Mouse (Mus musculus): ENCODE measurements around the gene Mapkap1.

Mapkap1 gene

DNA sequence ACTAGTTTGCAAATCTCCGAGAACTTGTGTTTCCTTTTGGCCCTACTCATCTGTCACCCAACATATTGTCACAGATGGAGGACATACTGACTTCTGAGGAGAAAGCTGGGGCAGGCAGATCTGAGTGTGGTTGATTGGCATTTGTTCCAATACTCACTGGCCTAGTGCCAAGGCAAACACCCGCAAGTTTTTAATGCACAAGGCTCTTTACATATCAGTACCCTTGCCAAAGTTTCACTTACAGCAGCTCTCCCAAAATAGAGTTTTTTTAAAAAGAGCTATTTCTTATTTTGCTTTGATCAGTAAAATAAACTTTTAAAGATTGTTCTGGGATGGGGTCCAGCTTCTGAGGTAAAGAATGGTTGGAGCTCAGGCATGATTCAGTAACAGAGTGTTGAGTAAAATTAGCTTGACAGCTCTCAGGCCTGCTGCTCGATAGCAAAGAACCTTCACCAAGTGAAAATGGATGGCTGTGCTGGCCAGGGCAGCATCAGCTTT, 125.3 kb downstream of the Mapkap1 start:
- DNase-seq (ENCODE audit: low spot score): peak; percentile 17

DNA sequence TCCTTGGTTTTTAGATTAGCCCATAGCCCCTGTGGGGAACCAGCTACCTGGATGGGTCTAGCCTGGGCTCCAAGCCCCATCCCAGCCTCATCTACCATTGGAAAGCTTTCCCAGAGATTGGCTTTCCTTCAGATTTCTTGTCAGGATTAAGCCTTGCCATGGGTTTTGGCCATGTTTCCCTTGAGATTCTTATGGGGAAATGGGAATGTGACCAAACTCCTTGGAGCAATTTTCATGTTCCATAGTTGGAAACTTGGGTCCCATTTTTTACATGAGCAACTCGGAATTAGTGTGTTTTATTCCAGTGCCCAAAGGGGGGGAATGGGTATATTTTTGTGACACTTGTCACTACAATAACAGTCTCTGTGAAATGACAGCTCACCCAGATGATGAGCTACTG, 125.8 kb downstream of the Mapkap1 start:
- DNase-seq (ENCODE audit: low spot score): no peak

DNA sequence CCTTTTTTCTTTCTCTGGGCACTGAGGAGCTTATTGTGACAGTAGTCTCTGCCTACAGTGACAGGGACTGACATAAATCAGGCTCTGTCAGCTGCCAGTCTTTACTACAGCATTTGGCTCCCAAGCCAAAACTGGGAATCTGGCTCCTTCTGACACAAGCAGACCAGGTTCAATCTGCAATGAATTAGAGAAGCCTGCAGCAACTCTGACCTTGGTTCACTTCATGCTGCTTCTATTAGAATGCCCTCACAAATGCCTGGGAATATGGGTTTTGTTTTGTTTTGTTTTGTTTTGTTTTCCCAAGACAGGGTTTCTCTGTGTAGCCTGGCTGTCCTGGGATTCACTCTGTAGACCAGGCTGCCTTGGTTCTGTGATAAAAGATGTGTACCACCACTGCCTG, 126.7 kb downstream of the Mapkap1 start:
- no peak for DNase-seq (ENCODE audit: low spot score)

DNA sequence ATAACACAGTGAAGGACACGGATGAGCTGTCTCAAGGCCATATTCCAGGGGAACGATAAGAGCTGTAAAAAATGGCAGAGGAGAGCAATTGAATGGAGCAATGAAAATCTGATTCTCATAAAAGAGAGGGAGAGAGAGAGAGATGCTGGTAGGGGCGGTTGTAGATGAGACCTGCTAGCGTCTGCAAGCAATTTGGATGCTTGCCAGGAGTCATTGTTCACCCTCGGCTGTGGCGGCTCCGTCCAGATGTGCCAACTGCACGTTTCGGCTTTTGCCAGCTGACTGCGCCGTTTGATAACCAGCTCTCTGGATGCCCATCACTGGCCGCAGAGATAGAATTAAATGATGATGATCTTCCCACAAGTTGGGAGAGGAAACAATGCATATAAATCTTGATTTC, 128.4 kb downstream of the Mapkap1 start:
- peak; percentile 56 for DNase-seq (ENCODE audit: low spot score)

DNA sequence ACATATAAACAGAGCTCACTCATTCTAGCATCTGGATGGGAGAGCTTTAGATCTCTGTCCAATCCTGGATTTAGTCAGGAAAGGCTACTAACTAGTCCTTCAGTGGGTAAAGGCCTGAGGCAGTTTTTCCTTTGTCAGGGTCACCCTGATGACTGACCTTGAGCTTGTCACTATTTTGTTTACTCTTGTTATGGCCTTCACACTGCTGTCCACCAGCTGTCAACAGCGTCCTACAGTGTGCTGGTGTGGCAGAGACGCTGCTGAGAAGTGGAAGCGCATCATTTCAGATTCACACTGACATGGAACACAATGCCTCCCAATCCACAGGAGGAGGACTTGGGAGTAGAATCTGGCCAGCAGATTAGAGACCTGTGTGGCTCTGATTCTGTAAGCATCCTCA, 130.8 kb downstream of the Mapkap1 start:
- no peak for DNase-seq (ENCODE audit: low spot score)

DNA sequence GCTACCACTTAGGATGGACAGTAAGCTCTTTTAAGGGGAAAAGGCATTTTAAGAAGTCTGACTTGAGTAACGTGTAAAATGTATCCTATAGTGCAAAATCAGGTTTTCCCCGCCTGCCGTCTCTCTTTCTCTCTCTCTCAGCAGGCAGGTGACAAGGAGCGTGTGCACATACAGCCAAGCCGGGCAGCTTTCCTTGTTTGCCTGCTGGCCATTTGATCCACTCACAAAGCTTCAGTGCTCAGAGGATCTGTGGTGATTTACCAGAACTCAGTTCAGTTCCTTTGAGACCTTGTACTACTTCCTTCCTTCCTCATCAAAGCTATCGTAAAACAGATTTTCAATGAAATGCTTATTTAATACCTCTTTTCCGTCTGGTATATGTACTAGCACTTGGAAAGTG, 137.0 kb downstream of the Mapkap1 start:
- DNase-seq (ENCODE audit: low spot score): no peak

DNA sequence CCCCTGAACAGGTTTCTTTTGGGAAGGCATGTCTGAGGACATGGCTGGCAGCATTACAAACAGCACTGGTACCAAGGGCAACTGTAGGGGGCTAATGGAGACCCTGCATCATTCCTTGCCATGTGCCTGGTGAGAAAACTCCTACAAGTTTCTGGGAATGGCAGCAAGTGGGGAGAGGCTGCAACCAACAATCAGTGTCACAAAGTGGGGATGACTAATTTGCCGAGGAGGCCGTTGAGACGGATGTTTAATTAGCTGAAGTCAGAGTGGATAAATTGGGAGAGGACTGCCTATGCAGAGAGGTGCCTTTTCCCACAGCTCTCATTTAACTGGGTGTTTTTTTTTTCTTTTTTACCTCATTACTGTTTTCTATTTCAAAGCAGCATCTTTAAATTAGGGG, 137.4 kb downstream of the Mapkap1 start:
- no peak for DNase-seq (ENCODE audit: low spot score)

DNA sequence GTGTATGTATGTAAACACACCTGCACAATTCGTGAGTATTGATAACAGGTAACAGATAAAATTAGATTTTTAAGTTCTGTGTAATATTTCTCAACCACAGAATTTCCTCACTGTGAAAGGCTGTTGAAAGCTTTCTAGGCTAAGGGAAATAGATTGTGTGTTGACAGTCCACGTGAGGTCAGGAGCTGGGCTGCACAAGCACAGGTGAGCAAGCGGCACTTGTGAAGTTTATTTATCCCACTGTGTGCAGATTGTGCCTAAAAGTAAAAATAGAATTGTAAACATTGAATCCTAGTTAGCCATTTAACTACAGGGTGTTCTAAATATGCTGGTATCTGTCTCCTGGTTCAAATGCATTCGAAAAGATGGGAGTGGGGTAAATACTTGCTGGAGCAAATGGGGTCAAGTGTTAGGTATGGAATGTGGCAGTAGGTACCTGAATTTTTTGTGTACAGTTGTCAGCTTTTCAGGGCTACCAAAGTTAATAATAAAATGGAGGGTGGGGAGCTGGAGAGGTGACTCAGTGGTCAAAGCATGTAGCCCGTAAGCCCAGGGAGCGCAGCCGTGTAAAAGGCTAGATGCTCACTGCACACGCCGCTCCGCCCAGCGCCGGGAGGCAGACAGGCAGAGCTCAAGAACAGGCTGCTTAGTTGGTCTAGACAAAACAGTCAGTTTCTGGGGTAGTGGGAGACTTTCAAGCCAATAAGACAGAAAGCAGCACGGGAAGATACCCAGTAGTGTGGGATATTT, 138.2 kb downstream of the Mapkap1 start:
- DNase-seq (ENCODE audit: low spot score): no peak

DNA sequence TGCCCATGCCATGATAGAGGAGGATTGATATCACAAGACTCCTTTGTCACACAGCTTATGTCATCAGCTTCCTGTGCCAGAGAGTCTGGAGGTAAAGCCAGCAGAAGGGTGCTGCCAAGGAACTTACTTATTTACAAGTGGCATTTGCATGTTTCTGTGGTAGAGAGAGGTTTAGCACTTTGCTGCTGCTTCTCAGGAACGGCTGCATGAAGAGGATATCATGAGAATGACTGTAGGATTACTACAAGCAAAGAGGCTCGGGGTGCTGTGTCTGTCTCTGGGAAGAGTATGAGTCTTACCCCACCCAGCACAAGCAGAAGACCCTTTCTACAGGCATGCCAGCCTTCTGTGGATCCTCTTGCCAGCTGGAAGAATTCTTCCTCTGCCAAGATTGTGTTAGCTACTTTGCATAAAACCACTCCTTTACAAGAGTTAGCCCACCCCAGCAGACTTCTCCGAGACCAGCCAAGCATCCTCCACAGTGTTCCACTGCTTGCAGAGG, 139.7 kb downstream of the Mapkap1 start:
- DNase-seq (ENCODE audit: low spot score): no peak

DNA sequence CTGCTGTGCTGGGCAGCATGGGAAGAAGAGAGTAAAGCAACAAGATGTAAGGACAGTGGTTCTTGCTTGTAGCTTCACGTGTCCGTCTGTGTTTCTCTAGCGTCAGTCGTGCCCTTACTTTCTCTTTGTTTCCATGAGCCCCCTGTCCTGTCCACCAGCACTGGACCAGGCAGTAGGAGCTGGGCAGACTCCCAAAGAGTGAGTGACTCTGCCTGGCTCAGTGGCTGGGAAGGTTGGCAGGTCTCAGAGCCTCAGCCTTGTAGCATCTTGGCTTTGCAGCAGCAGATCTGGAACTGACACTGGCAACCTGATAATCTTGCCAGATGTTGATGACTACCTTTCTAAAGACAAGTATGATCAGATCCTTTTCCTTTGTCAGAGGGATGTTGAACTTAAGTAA, 140.9 kb downstream of the Mapkap1 start:
- DNase-seq (ENCODE audit: low spot score): no peak

DNA sequence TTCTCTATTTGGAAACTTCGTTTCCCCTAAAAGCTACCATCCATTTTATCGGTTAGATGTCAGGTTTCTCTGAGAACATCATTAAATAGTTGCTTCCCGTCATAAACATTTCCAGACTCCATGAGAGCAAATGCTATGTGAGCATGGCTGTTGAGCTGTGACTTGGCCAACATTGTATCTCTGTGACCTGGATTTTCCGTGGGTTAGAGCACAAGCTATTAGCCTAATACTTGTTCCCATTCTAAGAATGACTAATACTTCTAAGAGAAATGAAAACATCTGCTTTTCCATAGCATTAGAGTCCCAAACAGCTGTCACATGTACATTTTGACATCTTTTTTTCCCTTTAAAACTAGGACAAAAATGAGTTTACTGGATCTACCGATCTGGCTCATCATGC, 142.4 kb downstream of the Mapkap1 start:
- no peak for DNase-seq (ENCODE audit: low spot score)

DNA sequence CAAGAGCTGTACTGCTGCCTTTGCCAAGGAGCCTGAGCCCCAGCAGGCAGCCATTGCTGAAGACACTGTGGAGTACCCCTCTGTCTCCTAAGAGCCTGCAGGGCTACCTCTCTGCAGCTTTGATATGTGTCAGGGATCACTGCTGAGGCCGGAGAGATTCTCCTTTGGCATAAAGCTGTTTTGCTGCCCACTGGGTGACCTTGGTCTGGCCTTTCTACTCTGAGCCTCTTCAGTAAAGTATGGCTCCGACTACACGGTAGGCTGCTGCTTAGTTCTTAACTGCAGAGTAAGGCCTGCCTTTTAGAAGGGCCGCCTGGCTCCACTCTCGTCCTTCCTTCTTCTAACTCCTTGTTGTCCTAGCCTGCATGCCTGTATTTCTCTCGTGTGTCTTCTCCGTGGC, 142.9 kb downstream of the Mapkap1 start:
- no peak for DNase-seq (ENCODE audit: low spot score)

DNA sequence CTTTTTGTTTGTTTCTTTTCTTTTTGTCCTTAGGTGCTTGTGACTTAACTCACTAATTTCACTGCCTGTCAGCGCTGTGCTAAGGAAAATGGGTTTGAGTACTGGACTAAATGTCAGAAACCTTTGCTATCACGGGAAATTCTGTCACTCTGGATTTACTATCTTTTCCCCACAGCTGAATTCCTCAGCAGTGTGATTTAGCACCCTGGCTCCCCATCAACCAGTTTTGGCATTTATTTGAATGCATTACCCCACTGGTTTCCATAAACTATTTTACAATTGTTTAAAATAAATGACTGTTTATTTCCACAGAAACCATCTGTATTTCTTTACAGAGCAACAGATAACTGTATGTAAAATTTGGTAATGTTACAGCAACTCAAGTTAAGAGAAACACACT, 146.2 kb downstream of the Mapkap1 start:
- no peak for DNase-seq (ENCODE audit: low spot score)

DNA sequence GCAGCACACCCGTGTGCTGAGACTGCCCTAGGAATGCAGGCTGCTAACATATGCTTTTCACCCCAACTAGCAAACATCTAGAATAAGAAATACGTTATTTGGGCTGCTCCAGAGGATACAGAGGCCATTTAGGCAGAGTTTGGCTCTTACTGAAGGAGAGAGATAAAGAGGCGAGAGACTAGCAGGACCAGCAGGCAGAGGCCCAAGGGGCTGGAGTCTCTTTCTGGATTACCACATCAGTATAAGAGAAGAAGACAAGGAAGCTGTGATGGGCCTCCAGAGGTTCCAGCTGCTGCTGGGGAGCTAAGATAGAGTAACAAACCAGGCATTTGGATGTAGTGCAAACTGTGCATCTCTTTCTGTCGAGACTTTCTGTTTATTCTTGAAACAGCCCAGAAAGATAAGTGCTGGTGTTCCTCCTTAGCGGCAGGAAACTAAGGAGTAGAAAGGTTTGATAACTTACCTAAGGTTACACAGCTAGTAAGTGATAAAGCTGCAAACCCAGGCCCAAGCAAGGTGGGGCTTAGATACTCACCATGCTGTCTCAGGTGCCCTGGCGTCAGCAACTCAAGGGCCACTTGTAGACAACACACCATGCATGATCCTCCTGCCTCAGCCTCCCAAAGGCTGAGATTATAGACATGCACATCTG, 147.1 kb downstream of the Mapkap1 start:
- no peak for DNase-seq (ENCODE audit: low spot score)

DNA sequence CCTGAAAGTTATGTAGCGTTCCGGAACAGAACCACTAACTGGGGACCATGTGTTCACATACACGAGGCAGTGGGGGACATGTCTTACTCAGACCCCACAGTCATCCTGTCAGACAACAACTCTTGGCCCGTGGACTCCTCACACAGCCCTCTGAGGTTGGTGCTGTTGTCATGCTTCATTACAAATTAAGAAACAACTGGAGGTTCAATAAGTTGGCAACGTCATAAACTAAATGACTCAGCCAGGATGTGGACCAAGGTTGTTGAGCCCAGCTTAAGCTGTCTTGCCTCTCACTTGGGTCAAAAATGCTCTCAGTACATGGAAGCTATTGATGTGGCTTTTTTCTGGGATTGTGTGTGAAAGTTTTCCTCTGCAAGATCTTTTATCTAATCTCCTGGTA, 153.6 kb downstream of the Mapkap1 start:
- no peak for DNase-seq (ENCODE audit: low spot score)

DNA sequence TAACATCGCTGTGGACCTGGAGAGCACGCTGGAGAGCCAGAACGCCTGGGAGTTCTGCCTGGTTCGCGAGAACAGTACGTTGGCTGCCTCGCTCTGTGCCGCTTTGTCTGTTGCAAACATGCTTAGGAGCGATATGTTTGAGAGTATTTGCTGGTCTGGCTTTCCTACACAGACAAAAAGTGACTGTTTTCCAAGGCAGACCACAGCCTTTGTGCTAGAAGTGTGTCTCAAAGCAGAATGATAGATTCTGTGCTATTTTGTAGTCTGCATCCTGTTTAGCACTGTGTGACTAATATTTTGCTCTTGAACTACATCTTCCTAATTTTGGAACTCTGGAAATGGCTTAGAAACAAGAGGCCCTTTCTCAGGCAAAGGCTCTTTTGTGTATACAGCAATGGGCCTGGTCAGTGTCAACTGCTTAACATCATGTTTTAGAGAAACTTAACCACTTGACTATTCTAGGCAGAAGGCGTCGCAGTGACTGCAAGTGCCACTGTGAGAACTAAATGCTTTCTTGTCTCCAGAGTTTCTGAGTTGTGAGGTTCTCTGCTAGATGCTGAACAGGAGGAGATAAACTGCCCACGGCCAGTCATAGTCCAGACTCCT, 156.6 kb downstream of the Mapkap1 start:
- DNase-seq (ENCODE audit: low spot score): no peak

DNA sequence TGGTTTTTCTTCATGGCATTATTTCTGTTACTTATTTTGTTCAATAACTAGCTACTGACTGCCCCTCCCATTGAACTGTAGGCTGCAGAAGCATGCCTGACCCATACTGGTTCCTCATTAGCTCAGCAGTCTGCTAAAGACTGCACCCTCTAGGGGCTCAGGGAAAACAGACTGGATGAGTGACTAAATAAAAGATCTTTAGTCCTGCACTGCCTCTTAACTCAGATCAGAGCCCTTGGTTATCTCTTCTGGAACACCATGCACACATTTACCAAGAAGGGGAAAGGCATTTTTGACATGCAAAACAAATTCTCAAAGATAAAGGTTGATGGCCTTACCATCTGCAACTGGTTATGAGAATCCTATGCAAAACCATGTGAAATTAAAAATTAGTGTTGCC, 157.3 kb downstream of the Mapkap1 start:
- no peak for DNase-seq (ENCODE audit: low spot score)

DNA sequence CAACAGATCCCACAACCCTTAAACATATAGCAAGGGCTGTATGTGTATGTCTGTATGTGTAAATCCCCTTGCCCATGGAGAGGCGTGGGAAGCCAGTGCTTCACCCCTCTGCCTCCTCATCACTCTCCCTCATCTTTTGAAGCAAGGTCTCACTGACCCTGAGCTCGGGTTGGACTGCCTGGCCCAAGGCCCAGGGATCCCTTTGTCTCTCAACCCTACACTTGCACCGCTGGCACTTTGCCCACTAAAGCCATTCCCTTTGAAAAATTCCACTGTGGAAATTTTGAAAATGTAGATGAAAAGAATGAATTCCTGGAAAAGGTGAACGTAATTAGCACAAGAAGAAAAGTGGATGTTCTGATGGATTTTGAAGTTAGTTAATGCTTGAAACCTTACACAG, 159.6 kb downstream of the Mapkap1 start:
- peak; percentile 83 for DNase-seq (ENCODE audit: low spot score)

DNA sequence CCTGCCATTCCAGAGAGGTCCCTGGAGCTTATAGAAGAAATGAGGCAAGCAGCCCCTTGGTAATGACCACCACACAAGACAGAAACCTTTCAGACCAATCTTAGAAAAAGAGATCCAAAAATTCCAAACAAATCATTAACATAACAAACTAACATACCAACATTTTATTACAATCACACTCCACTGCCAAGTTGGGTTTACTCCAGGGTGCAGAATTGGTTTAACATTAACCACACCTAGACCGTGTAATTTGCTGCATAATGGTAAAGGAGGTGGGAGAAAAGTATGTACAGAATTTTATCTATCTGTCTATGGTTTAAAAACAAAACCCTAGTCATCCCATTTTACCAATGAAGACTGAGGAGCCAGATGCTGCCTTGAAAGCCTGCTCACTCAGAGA, 160.0 kb downstream of the Mapkap1 start:
- no peak for DNase-seq (ENCODE audit: low spot score)

DNA sequence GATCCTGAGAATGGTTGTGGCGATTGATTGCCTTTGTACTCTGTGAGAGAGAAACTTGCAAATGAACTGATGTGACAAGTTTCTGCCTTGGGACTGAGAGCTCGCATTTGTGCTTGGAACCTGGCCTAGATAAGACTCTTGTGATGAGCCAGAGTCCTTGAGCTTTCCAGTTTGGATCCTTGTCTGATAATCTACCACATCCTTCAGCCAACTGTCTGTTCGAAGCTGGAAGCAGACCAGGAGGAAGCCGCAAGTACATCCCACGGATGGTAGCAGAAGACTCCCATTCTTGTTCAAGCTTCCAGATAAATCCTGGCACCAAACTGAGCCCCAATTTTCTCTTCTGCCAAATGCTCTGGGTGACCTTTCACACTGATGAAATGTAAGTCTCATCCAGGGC, 162.6 kb downstream of the Mapkap1 start:
- peak; percentile 77 for DNase-seq (ENCODE audit: low spot score)

DNA sequence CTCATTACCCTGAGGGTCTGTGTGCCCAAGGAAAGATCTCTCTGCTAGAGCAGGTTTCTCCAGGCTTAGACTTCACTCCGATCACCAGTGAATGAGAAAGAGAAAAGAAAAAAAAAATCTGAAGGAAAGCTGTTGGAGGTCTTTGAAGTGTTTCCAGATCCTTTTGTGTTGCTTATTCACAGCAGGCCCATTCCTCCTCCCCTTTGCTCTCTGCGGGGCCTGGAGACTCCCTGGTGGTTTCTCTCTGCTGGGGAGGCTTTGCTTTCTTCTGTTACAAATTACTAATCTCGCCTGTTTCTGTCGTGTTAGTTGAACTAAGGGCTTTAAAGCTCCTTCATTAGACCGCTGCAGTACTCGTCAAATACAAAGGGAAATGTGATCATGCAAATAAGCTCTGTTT, 163.8 kb downstream of the Mapkap1 start:
- DNase-seq (ENCODE audit: low spot score): no peak

DNA sequence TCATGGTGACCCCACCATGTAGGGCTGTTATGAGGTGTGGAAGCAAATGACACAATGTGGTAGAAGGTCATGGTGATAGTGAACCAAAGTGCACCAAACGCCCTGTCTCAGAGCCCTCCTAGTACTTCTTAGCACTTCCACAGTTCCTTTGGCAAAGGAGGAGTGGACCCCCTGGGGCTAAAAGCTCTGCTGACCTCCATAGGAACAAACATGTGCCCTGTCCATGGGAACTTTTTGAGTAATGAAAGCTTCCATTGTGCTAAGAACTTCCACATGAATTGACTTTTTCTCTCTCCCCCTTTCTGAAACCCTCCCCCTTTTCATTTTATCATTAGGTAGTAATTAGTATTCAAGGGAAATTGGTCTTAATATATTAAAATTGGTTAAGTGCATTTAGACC, 164.5 kb downstream of the Mapkap1 start:
- DNase-seq (ENCODE audit: low spot score): no peak

DNA sequence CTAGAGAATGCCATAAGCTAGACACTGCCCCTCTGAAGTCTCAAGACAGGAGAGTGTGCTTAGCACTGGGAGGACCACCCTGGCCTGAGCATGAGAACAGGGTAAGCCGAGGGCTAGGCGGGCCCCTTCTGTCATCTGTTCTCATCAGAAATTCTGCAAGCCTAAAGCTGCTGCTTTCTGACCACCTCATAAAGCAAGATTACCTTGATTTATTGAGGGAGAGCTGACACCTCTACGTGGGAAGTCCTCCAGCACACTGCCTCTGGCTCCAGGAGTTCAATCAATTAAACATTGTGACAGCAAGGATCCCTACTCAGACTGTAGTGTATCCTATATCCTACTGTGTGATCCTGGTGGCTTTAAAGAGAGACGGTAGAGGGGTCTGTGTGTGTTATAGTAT, 166.5 kb downstream of the Mapkap1 start:
- no peak for DNase-seq (ENCODE audit: low spot score)

Measured in ovary, adult 18-20 months (tissue).